Mouse (Mus musculus): ENCODE results near the gene Ilk. TPM values are rescaled to one million over a fixed set of nuclear protein-coding genes. Genes with fewer than 3 reads are reported as not detected.

Ilk gene
- polyA plus RNA-seq, 1 experiment from 2014 or later, result 173 TPM

DNA sequence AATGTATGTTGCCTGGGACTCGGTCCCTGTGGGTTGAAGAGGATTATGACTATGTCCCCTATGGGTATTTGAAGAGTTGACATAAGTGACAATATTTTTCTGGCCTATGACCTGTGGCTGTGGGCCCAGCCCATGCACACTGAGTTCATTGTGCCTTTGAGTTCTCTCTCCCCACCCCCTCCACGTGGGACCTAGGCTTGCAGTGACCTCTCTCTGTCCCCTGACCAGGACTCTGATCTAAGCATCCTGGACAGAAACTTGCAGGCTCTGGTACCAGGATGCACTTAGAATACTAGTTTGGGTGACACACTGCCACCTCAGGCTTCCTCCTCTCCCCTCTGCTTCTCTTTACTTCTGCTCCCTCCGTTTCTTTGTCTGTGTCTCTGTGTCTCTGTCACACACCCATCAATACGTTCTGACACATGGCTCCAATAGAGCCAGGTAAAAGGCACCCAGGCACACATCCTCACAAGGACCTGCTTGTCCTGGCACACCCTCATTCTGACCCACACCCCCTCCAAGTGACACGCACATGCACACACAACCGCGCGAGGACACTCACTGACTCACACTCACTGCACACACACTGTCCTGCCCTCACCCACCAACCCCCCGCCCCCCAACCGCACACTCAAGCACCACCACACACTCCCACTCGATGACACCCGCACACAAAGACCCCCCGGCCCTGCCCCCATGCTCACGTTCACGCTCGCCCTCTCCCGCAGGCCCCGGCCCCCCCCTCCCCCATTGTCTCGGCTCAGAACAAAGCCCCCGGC, 50.3 kb downstream of the Ilk start:
- TF ChIP-seq CTCF (IDR thresholded peaks at IDR 0.05; ENCODE audit: low read depth), result no peak
- Histone ChIP-seq H3K27ac (ENCODE audit: low read depth, low read length) (peak overlapping the region; percentile 66), H3K27me3 (replicated peaks; ENCODE audit: control insufficient read depth, insufficient read depth, low read length) (peaks cover 10% of the 10 kb centered on the region; the same call in 1 of the 2 replicates), H3K36me3 (ENCODE audit: control insufficient read depth, insufficient read depth) (peaks cover 3% of the 10 kb centered on the region), H3K4me2 (replicated peaks; ENCODE audit: low read depth) (peak overlapping the region; percentile 64), H3K9ac (ENCODE audit: low read depth, low read length) (peak overlapping the region; percentile 78), H3K4me1 (replicated peaks; ENCODE audit: control insufficient read depth, insufficient read depth, low read length) (0 out of 2 replicates have a peak, but pooled peaks cover 3% of the 10 kb centered on the region), H3K4me3 (ENCODE audit: low read depth, low read length) (peak overlapping the region; percentile 67), H3K9me3 (ENCODE audit: control insufficient read depth) (no peaks in the 10 kb centered on the region)
- WGBS, result 11% methylated on average over 18 of the region's 20 CpGs
- no peak for ATAC-seq

DNA sequence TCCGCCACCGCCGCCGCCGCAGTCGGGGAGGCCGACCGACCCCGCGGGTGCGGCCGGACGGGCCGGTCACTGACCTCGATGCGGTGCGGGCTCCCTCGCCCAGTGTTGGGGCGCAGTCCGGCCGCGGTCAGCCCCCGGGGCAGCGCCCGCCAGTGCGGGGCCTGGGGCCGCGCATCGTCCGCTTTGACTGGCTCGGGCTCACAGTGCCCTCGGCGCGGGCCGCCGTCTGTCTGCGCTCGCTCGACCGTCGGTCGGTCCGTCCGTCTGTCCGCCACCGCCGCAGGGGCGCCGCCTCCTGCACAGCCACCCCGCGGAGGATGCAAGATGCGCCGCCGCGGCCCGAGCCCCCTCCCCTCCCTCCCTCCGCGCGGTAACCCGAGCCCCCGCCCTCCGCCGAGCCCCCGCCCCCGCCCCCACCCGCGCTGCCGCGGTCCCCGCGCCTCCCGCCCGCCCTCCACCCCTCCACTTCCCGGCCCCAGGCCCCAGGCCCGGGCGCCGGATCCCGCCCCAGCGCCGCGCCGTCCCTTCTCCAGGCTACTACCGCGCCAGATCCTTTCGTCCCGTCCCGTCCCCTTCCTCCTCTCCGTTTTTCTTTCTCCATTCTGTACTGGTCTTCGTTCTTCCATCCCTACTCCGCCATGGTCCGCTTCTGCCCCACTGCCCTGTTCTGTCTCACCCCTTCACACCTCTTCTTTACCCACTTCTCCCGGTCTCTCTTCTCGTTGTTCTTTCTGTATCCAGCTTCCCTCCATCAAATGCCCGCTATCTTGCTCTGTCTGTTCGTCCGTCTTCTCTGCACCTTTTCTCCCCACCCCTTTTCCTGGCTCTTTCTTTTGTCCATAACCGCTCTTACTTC, 51.1 kb downstream of the Ilk start, which contains the start of gene Dchs1:
Gene Dchs1 (minus strand): TSS at position 370 of the 856 bp plus-strand sequence.
- WGBS, result 1% methylated on average over 61 of the region's 97 CpGs
- Histone ChIP-seq H3K4me1 (replicated peaks; ENCODE audit: control insufficient read depth, insufficient read depth, low read length) (0 out of 2 replicates have a peak, but pooled peaks cover 3% of the 10 kb centered on the region), H3K9me3 (ENCODE audit: control insufficient read depth) (no peaks in the 10 kb centered on the region), H3K4me2 (replicated peaks; ENCODE audit: low read depth) (peak within 1 kb of the TSS; percentile 64), H3K9ac (ENCODE audit: low read depth, low read length) (peak within 1 kb of the TSS; percentile 78), H3K36me3 (ENCODE audit: control insufficient read depth, insufficient read depth) (no peaks in the 10 kb centered on the region; the same call in 1 of the 2 replicates), H3K27me3 (replicated peaks; ENCODE audit: control insufficient read depth, insufficient read depth, low read length) (peaks cover 10% of the 10 kb centered on the region; the same call in 1 of the 2 replicates), H3K4me3 (ENCODE audit: low read depth, low read length) (peak within 1 kb of the TSS; percentile 67), H3K27ac (ENCODE audit: low read depth, low read length) (peak within 1 kb of the TSS; percentile 66)
- ATAC-seq, result peak; percentile 45; the same call in 1 of the 2 replicates
- TF ChIP-seq CTCF (IDR thresholded peaks at IDR 0.05; ENCODE audit: low read depth), result no peak

GRCm38 (mm10) chr7:105791147-105791546, 54.8 kb downstream of the Ilk start:
- no peak for ATAC-seq
- WGBS, result 86% methylated on average over 1 of the region's 1 CpGs
- Histone ChIP-seq H3K4me3 (ENCODE audit: low read depth, low read length) (no peak overlapping the region), H3K9me3 (ENCODE audit: control insufficient read depth) (no peaks in the 10 kb centered on the region), H3K27ac (ENCODE audit: low read depth, low read length) (no peak overlapping the region), H3K4me2 (replicated peaks; ENCODE audit: low read depth) (no peak overlapping the region), H3K36me3 (ENCODE audit: control insufficient read depth, insufficient read depth) (no peaks in the 10 kb centered on the region), H3K4me1 (replicated peaks; ENCODE audit: control insufficient read depth, insufficient read depth, low read length) (no peaks in the 10 kb centered on the region), H3K9ac (ENCODE audit: low read depth, low read length) (no peak overlapping the region), H3K27me3 (replicated peaks; ENCODE audit: control insufficient read depth, insufficient read depth, low read length) (peaks cover 9% of the 10 kb centered on the region; the same call in 1 of the 2 replicates)
- TF ChIP-seq CTCF (IDR thresholded peaks at IDR 0.05; ENCODE audit: low read depth), result no peak

Other genes starting within 250 kb of the Ilk start
- 22.4 and 25.4 TPM in 2 replicates for gene Smpd1, start 182.2 kb upstream of the Ilk start, polyA plus RNA-seq (2015; fragmentation: Nextera tagmentation; extraction: Ambion mirVana)
- 13.5 and 14.0 TPM in 2 replicates for gene Apbb1, start 154.9 kb upstream of the Ilk start, polyA plus RNA-seq (2015; fragmentation: Nextera tagmentation; extraction: Ambion mirVana)
- gene Hpx, start 136.5 kb upstream of the Ilk start, polyA plus RNA-seq (2015; fragmentation: Nextera tagmentation; extraction: Ambion mirVana), result 0.68 and 1.1 TPM in 2 replicates
- gene Trim3, start 103.0 kb upstream of the Ilk start, polyA plus RNA-seq (2015; fragmentation: Nextera tagmentation; extraction: Ambion mirVana), result 7.4 and 9.0 TPM in 2 replicates
- 177 and 181 TPM in 2 replicates for gene Timm10b, start 96.5 kb upstream of the Ilk start, polyA plus RNA-seq (2015; fragmentation: Nextera tagmentation; extraction: Ambion mirVana)
- 39.9 and 41.9 TPM in 2 replicates for gene Arfip2, start 96.2 kb upstream of the Ilk start, polyA plus RNA-seq (2015; fragmentation: Nextera tagmentation; extraction: Ambion mirVana)
- 28.3 and 46.4 TPM in 2 replicates for gene Gm45799, start 96.0 kb upstream of the Ilk start, polyA plus RNA-seq (2015; fragmentation: Nextera tagmentation; extraction: Ambion mirVana)
- gene Dnhd1, start 85.8 kb upstream of the Ilk start, polyA plus RNA-seq (2015; fragmentation: Nextera tagmentation; extraction: Ambion mirVana), result 0.09 and 0.51 TPM in 2 replicates
- 12.7 and 15.0 TPM in 2 replicates for gene Rrp8, start 793 bp downstream of the Ilk start, polyA plus RNA-seq (2015; fragmentation: Nextera tagmentation; extraction: Ambion mirVana)
- 164 and 168 TPM in 2 replicates for gene Taf10, start 7.8 kb downstream of the Ilk start, polyA plus RNA-seq (2015; fragmentation: Nextera tagmentation; extraction: Ambion mirVana)
- 176 and 184 TPM in 2 replicates for gene Tpp1, start 15.6 kb downstream of the Ilk start, polyA plus RNA-seq (2015; fragmentation: Nextera tagmentation; extraction: Ambion mirVana)
- gene Dchs1, start 51.1 kb downstream of the Ilk start, polyA plus RNA-seq (2015; fragmentation: Nextera tagmentation; extraction: Ambion mirVana), result 2.2 and 2.4 TPM in 2 replicates
- 255 and 275 TPM in 2 replicates for gene Mrpl17, start 74.5 kb downstream of the Ilk start, polyA plus RNA-seq (2015; fragmentation: Nextera tagmentation; extraction: Ambion mirVana)
- 0.53 and 1.3 TPM in 2 replicates for gene Gm4070, start 217.4 kb downstream of the Ilk start, polyA plus RNA-seq (2015; fragmentation: Nextera tagmentation; extraction: Ambion mirVana)

Data from intestine, postnatal 0 days (tissue).